Mouse (Mus musculus): ENCODE results near the gene Sytl1. TPM values are rescaled to one million over a fixed set of nuclear protein-coding genes. Genes with fewer than 3 reads are reported as not detected.

Gene Sytl1
- total and polyA plus RNA-seq, 3 experiments: 0.08 to 0.31 TPM; not detected in 1

GRCm38 (mm10) chr4:133240934-133241908 is 21.7 kb downstream of the Sytl1 start (continued):
- TF ChIP-seq ZKSCAN1 (IDR thresholded peaks at IDR 0.05; ENCODE audit: low read depth, low read length): no peak
- TF ChIP-seq ELF1 (IDR thresholded peaks at IDR 0.05; ENCODE audit: low read depth, low read length): no peak
- TF ChIP-seq MAFK (IDR thresholded peaks at IDR 0.05; ENCODE audit: borderline replicate concordance, low read depth, low read length): no peak
- TF ChIP-seq EP300 (IDR thresholded peaks at IDR 0.05; ENCODE audit: low read depth in 1 of 2, low read length in 2 of 2): peak; percentile 45 to 55
- TF ChIP-seq HCFC1 (IDR thresholded peaks at IDR 0.05; ENCODE audit: low read depth, low read length): peak; percentile 14; the same call in 1 of the 2 replicates
- no peak for TF ChIP-seq ZMIZ1 (IDR thresholded peaks at IDR 0.05; ENCODE audit: low read depth, low read length)
- no peak for TF ChIP-seq MEF2A (IDR thresholded peaks at IDR 0.05; ENCODE audit: extremely low read depth, insufficient replicate concordance, low read depth, low read length, poor library complexity, severe bottlenecking)
- no peak for TF ChIP-seq KAT2A (conservative IDR thresholded peaks at IDR 0.05; ENCODE audit: low read depth, low read length)
- no peak for TF ChIP-seq CHD2 (IDR thresholded peaks at IDR 0.05; ENCODE audit: low read length)
- TF ChIP-seq ETS1 (IDR thresholded peaks at IDR 0.05; ENCODE audit: low read depth, low read length): 0 out of 2 replicates have a peak, but pooled peaks have one; percentile 8
- peak; percentile 77 for TF ChIP-seq POLR2AphosphoS2 (IDR thresholded peaks at IDR 0.05; ENCODE audit: low read length)
- no peak for TF ChIP-seq JUND (IDR thresholded peaks at IDR 0.05; ENCODE audit: low read depth, low read length)

GRCm38 (mm10) chr4:133240490-133240921 is 22.4 kb downstream of the Sytl1 start, which contains the start of gene Map3k6:
Map3k6 (plus strand) TSS chr4:133240818.
- peaks cover 0 to 34% of the 10 kb centered on the region in 2 experiments; a peak in 2 of 4 replicates for H3K36me3 ChIP-seq (ENCODE audit: control insufficient read depth in 1 of 2, insufficient read depth in 2 of 2, low read length in 2 of 2)
- peaks cover 8% of the 10 kb centered on the region for H3K79me2 ChIP-seq (ENCODE audit: control insufficient read depth, insufficient read depth, low read length, poor library complexity)
- DNase-seq (ENCODE audit: low read depth, low spot score): peak; percentile 72
- H3K9ac ChIP-seq (ENCODE audit: control insufficient read depth, low read depth, low read length, poor library complexity, severe bottlenecking): peak within 1 kb of the TSS; percentile 74
- H3K27me3 ChIP-seq (ENCODE audit: control insufficient read depth in 1 of 2, insufficient read depth in 2 of 2, low read length in 2 of 2): no peaks in the 10 kb centered on the region
- peak within 1 kb of the TSS; percentile 94 for H3K27ac ChIP-seq (ENCODE audit: control insufficient read depth, low read depth, low read length)
- no peaks in the 10 kb centered on the region for H3K9me3 ChIP-seq (replicated peaks; ENCODE audit: insufficient read depth, low read length)
- TF ChIP-seq MXI1 (IDR thresholded peaks at IDR 0.05; ENCODE audit: low read depth, low read length) (peak; percentile 66; the same call in 1 of the 2 replicates), TCF12 (IDR thresholded peaks at IDR 0.05; ENCODE audit: low read depth, low read length) (no peak)
- H3K4me1 ChIP-seq (ENCODE audit: control insufficient read depth in 1 of 2, insufficient read depth in 2 of 2, low read length in 2 of 2): peaks cover 10 to 53% of the 10 kb centered on the region in 2 experiments
- peak within 1 kb of the TSS; percentile 75 to 85 for H3K4me3 ChIP-seq (ENCODE audit: control insufficient read depth in 1 of 2, insufficient read depth in 1 of 2, low read depth in 2 of 2, low read length in 2 of 2)

- Histone ChIP-seq H3K79me2 (ENCODE audit: control insufficient read depth, insufficient read depth, low read length, poor library complexity) (peaks cover 8% of the 10 kb centered on the region), H3K4me3 (ENCODE audit: control insufficient read depth in 1 of 2, insufficient read depth in 1 of 2, low read depth in 2 of 2, low read length in 2 of 2) (no peak overlapping the region), H3K9ac (ENCODE audit: control insufficient read depth, low read depth, low read length, poor library complexity, severe bottlenecking) (no peak overlapping the region), H3K27me3 (ENCODE audit: control insufficient read depth in 1 of 2, insufficient read depth in 2 of 2, low read length in 2 of 2) (no peaks in the 10 kb centered on the region), H3K9me3 (replicated peaks; ENCODE audit: insufficient read depth, low read length) (no peaks in the 10 kb centered on the region), H3K36me3 (ENCODE audit: control insufficient read depth in 1 of 2, insufficient read depth in 2 of 2, low read length in 2 of 2) (peaks cover 0 to 14% of the 10 kb centered on the region in 2 experiments; a peak in 2 of 4 replicates), H3K4me1 (ENCODE audit: control insufficient read depth in 1 of 2, insufficient read depth in 2 of 2, low read length in 2 of 2) (peaks cover 0 to 34% of the 10 kb centered on the region in 2 experiments; a peak in 3 of 4 replicates), H3K27ac (ENCODE audit: control insufficient read depth, low read depth, low read length) (peak overlapping the region; percentile 73)
- DNase-seq (ENCODE audit: low read depth, low spot score): peak; percentile 97
- TF ChIP-seq MYB (IDR thresholded peaks at IDR 0.05; ENCODE audit: low read depth, low read length) (no peak), JUND (IDR thresholded peaks at IDR 0.05; ENCODE audit: low read depth, low read length) (0 out of 2 replicates have a peak, but pooled peaks have one; percentile 63), NRF1 (IDR thresholded peaks at IDR 0.05; ENCODE audit: insufficient read depth, low read depth, low read length, poor library complexity, severe bottlenecking) (no peak), CTCF (IDR thresholded peaks at IDR 0.05 in 2 of 3, conservative IDR thresholded peaks at IDR 0.05 in 1 of 3; ENCODE audit: control insufficient read depth in 1 of 3, insufficient read depth in 1 of 3, low read depth in 2 of 3, low read length in 3 of 3, poor library complexity in 1 of 3, severe bottlenecking in 1 of 3) (no peak), ZKSCAN1 (IDR thresholded peaks at IDR 0.05; ENCODE audit: low read depth, low read length) (no peak), MYC (IDR thresholded peaks at IDR 0.05; ENCODE audit: low read depth, low read length) (peak; percentile 76), POLR2A (IDR thresholded peaks at IDR 0.05; ENCODE audit: control insufficient read depth in 1 of 2, insufficient read depth in 1 of 2, low read depth in 1 of 2, low read length in 2 of 2, poor library complexity in 1 of 2) (no peak), GABPA (IDR thresholded peaks at IDR 0.05; ENCODE audit: low read depth, low read length) (no peak), USF1 (IDR thresholded peaks at IDR 0.05; ENCODE audit: low read depth, low read length) (no peak), ETS1 (IDR thresholded peaks at IDR 0.05; ENCODE audit: low read depth, low read length) (peak; percentile 83), SMC3 (IDR thresholded peaks at IDR 0.05; ENCODE audit: low read depth, low read length) (no peak), NELFE (IDR thresholded peaks at IDR 0.05; ENCODE audit: low read depth, low read length) (no peak), ZMIZ1 (IDR thresholded peaks at IDR 0.05; ENCODE audit: low read depth, low read length) (no peak), ELF1 (IDR thresholded peaks at IDR 0.05; ENCODE audit: low read depth, low read length) (no peak), RCOR1 (IDR thresholded peaks at IDR 0.05; ENCODE audit: low read depth, low read length) (peak; percentile 88), BHLHE40 (IDR thresholded peaks at IDR 0.05; ENCODE audit: borderline replicate concordance, low read depth, low read length) (peak; percentile 73), MAX (IDR thresholded peaks at IDR 0.05; ENCODE audit: low read length) (peak; percentile 51; the same call in 1 of the 2 replicates)
Measured at GRCm38 (mm10) chr4:133237911-133238310, 25.0 kb downstream of the Sytl1 start.
